Mouse (Mus musculus) megakaryocyte, embryonic 14.5 days (primary cell): Measurements from ENCODE around the gene Plekhh2. TPM values are rescaled to one million over a fixed set of nuclear protein-coding genes. Genes with fewer than 3 reads are reported as not detected.

Experiments
- H3K27me3 ChIP-seq: replicated peaks from 2 replicates; pipeline ENCODE3; 2012; ENCODE audit warnings: inconsistent platforms
- H3K36me3 ChIP-seq: replicated peaks from 2 replicates; pipeline ENCODE3; 2012; ENCODE audit warnings: low read length, inconsistent platforms, mixed read lengths
- H3K4me1 ChIP-seq: 2 replicates; pipeline ENCODE4 v1.6.1; 2012; ENCODE audit warnings: inconsistent platforms
- H3K4me3 ChIP-seq: replicated peaks from 2 replicates; pipeline ENCODE3; 2012; ENCODE audit warnings: moderate library complexity, mild to moderate bottlenecking, inconsistent platforms
- H3K9me3 ChIP-seq: 2 replicates; pipeline ENCODE4 v1.6.1; 2012; ENCODE audit warnings: inconsistent platforms
- FLI1 ChIP-seq: IDR thresholded peaks from 2 replicates; pipeline ENCODE4 v1.6.1; 2012; ENCODE audit warnings: low read length, inconsistent platforms, mixed read lengths
- GATA1 ChIP-seq: IDR thresholded peaks from 3 replicates; pipeline ENCODE4 v1.6.1; 2012; ENCODE audit warnings: mixed read lengths, low read length, inconsistent platforms, borderline replicate concordance
- polyA plus RNA-seq: library from polyadenylated mRNA; stranded (reverse); fragments of >175 nt; gene quantifications from 2 replicates; pipeline ENCODE4 v1.2.3, GENCODE M21; 2012; ENCODE audit warnings: low replicate concordance; ENCODE audit not compliant: insufficient read depth

The Plekhh2 gene
- polyA plus RNA-seq, 1 experiment = not detected

DNA sequence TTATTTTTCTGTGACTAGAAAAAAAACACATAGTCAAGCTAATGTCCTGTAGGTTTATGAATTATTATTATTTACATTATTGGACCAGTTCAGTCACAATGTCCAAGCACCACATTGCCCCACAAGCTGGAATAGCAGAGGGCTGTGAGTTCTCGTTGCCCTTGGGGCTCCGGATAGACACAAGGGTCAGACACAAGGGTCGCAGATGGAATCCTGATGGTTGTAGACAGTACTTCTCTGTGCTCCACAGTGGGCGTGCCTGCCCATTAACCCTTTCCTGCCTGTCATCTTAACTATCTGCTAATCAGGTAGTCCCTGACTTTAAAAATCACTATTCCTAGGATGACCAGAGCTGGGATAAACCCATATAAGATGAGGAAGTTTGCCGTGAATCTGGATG, 146.5 kb downstream of the Plekhh2 start:
- Histone ChIP-seq H3K4me3 (no peak overlapping the region), H3K4me1 (no peaks in the 10 kb centered on the region), H3K36me3 (no peaks in the 10 kb centered on the region), H3K27me3 (no peaks in the 10 kb centered on the region), H3K9me3 (no peaks in the 10 kb centered on the region)
- TF ChIP-seq GATA1 (no peak), FLI1 (no peak)

DNA sequence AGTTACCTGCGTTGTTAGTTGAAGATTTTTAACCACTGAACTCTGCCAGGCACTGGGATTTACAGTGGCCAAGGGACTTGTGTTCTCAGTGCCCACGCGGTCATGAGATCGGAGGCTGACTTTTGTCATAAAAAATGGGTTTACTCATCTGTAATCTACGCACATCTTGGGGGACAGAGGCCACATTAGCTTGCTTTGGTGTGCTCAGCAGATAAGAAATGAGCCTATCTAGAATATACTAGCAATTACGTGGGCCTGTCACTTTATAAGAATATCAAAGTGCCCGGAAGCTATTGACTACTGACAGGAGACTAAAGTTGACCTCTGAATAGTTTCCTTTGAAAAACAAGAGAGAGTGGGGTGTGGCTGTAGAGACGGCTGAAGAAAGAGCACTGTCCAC, 147.3 kb downstream of the Plekhh2 start:
- Histone ChIP-seq H3K9me3 (no peaks in the 10 kb centered on the region), H3K36me3 (no peaks in the 10 kb centered on the region), H3K4me1 (no peaks in the 10 kb centered on the region), H3K27me3 (peaks cover 1% of the 10 kb centered on the region), H3K4me3 (no peak overlapping the region)
- no peak for TF ChIP-seq GATA1
- TF ChIP-seq FLI1 = no peak

DNA sequence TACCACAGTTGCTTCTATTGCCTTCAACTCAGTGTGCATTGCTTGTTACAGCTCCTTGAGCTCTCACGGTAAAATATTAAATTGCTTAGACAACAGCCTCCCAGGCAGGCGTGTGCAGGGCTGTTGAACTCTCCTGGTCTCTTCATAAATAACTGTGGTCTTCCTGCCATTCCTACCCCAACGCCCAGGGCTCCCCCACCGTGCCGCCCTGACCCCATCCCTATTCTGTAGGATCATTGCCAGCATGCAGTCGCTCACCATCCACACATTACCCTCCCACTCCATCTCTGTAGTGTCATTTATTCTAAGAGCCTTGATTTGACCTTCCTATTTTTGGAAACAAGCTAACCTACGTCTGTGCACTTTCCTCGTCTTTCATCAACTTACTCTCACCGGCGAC, 153.4 kb downstream of the Plekhh2 start:
- H3K27me3 ChIP-seq = peaks cover 19% of the 10 kb centered on the region
- TF ChIP-seq FLI1 (no peak), GATA1 (no peak)
- H3K4me3 ChIP-seq = no peak overlapping the region
- H3K9me3 ChIP-seq = no peaks in the 10 kb centered on the region
- H3K4me1 ChIP-seq = peaks cover 4% of the 10 kb centered on the region
- H3K36me3 ChIP-seq = no peaks in the 10 kb centered on the region

DNA sequence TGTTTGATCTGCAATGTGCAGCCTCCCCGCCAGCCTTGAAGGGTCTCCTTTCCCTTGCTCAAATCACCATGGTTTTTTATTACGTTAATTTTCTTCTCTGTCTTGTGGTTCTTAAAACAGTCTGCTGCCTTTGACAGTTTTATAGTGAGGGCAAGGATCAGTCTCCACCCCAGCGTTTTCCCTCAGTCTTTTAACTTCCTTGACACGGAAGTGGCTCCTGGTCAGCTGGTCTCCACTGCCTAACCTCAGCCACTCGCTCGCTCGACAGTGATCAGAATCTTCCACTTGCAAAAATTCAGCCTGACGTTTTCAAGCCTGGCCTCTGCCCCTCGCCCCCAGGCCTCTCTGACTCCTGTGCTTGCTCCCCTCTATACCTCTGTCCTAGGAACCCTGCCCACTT, 154.0 kb downstream of the Plekhh2 start:
- Histone ChIP-seq H3K27me3 (peaks cover 19% of the 10 kb centered on the region), H3K4me3 (no peak overlapping the region), H3K9me3 (no peaks in the 10 kb centered on the region), H3K36me3 (no peaks in the 10 kb centered on the region), H3K4me1 (peaks cover 4% of the 10 kb centered on the region)
- TF ChIP-seq GATA1 = no peak
- no peak for TF ChIP-seq FLI1

DNA sequence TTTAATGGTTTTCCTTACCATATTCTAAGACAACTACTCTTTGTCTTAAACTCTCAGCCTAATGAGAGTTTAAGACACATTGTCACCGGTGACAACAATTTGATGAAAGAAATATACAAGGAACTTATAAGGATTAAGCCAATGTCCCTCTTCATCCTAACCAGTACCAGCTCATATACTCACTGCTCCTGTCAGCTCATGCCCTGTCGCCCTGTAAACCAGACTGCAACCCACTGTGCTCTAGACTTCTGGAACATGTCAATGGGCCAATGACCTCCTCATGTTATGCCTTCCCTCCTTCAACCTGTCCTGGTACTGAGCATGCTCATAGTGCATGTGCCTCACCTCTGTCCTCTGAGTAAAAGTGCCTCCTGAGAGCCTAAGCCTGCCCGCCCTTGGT, 156.2 kb downstream of the Plekhh2 start:
- Histone ChIP-seq H3K27me3 (peaks cover 29% of the 10 kb centered on the region), H3K36me3 (no peaks in the 10 kb centered on the region), H3K4me3 (no peak overlapping the region), H3K4me1 (peaks cover 4% of the 10 kb centered on the region), H3K9me3 (no peaks in the 10 kb centered on the region)
- TF ChIP-seq FLI1 = no peak

Other genes with a start within 250 kb of the Plekhh2 start
- gene Thada, start 45.7 kb upstream of the Plekhh2 start, polyA plus RNA-seq = 0.72 TPM in 1 of 2 replicates, not detected in the other
- 0.19 TPM in 1 of 2 replicates, not detected in the other for gene Dync2li1, start 114.6 kb downstream of the Plekhh2 start, polyA plus RNA-seq
- 0.04 and 1.2 TPM in 2 replicates for gene Abcg8, start 164.4 kb downstream of the Plekhh2 start, polyA plus RNA-seq
- 0.37 TPM in 1 of 2 replicates, not detected in the other for gene Abcg5, start 171.1 kb downstream of the Plekhh2 start, polyA plus RNA-seq